In genomic region chr15:78875537-78875936, GRCm38 (mm10) we compare ENCODE assay signal across 10 mouse cellular contexts. TPM values are rescaled to one million over a fixed set of nuclear protein-coding genes. Genes with fewer than 3 reads are reported as not detected.
DNase-seq lines count a peak whose midpoint lies in the region; ATAC-seq and TF ChIP-seq lines count a peak whose summit lies in the region.
"Had no signal": no experiment of that assay in that cellular context is flagged by ENCODE, and none has a peak within 500 bp of the region (broad histone marks: within the 10 kb centered on the region; RNA-seq: fewer than 3 reads in every experiment).

No protein-coding gene starts in this region.

- H3K36me3 ChIP-seq in forebrain, embryonic 13.5 days (ENCODE audit: poor library complexity, severe bottlenecking), result peaks cover 7% of the 10 kb centered on the region
- peaks cover 5% of the 10 kb centered on the region for H3K36me3 ChIP-seq in limb, embryonic 12.5 days

- H3K9me3 ChIP-seq in forebrain, embryonic 13.5 days (replicated peaks), result no peaks in the 10 kb centered on the region
- no peaks in the 10 kb centered on the region for H3K9me3 ChIP-seq in limb, embryonic 12.5 days

- peak overlapping the region; percentile 85 for H3K4me2 ChIP-seq in forebrain, embryonic 13.5 days
- peak overlapping the region; percentile 73 for H3K4me2 ChIP-seq in limb, embryonic 12.5 days

- H3K27ac ChIP-seq in layer of hippocampus, adult 2 months, result 0 out of 2 replicates have a peak overlapping the region, but pooled peaks have one; percentile 97
- H3K27ac ChIP-seq in forebrain, embryonic 13.5 days, result peak overlapping the region; percentile 98; the same call in 1 of the 2 replicates
- peak overlapping the region; percentile 99; the same call in 1 of the 2 replicates for H3K27ac ChIP-seq in limb, embryonic 12.5 days
- peak overlapping the region; percentile 97 for H3K27ac ChIP-seq in olfactory bulb, adult 2 months (ENCODE audit: insufficient read depth, low read depth, low read length)

- H3K4me1 ChIP-seq in forebrain, embryonic 13.5 days, result peaks cover 47% of the 10 kb centered on the region
- H3K4me1 ChIP-seq in limb, embryonic 12.5 days (replicated peaks), result peaks cover 23% of the 10 kb centered on the region
- H3K4me1 ChIP-seq in olfactory bulb, adult 2 months (ENCODE audit: control insufficient read depth, insufficient read depth, low read length), result peaks cover 37% of the 10 kb centered on the region

- no peaks in the 10 kb centered on the region for H3K27me3 ChIP-seq in forebrain, embryonic 13.5 days
- no peaks in the 10 kb centered on the region for H3K27me3 ChIP-seq in limb, embryonic 12.5 days

- TF ChIP-seq CTCF in layer of hippocampus, adult 2 months (conservative IDR thresholded peaks at IDR 0.05), result no peak
- no peak for TF ChIP-seq CTCF in olfactory bulb, adult 2 months (IDR thresholded peaks at IDR 0.05; ENCODE audit: insufficient read depth, low read depth, low read length)

- no peak for TF ChIP-seq POLR2A in olfactory bulb, adult 2 months (IDR thresholded peaks at IDR 0.05; ENCODE audit: insufficient read depth, low read depth, low read length)

- H3K9ac ChIP-seq in forebrain, embryonic 13.5 days, result peak overlapping the region; percentile 69; the same call in 1 of the 2 replicates
- H3K9ac ChIP-seq in limb, embryonic 12.5 days (replicated peaks), result 0 out of 2 replicates have a peak overlapping the region, but pooled peaks have one; percentile 2

- no peak for DNase-seq in layer of hippocampus, adult 2 months (ENCODE audit: low spot score in 2 of 2)
- DNase-seq in layer of hippocampus, adult 18-20 months (ENCODE audit: low spot score in 2 of 2), result no peak
- DNase-seq in right cerebral cortex, adult 2 months (ENCODE audit: low spot score in 2 of 2), result no peak
- no peak for DNase-seq in layer of hippocampus, adult 8-10 months (ENCODE audit: low spot score in 2 of 2)

- 83% methylated on average over 5 of the region's 5 CpGs for WGBS in forebrain, embryonic 13.5 days
- WGBS in limb, embryonic 12.5 days, result 82% methylated on average over 5 of the region's 5 CpGs
- 54% methylated on average over 5 of the region's 5 CpGs for WGBS in olfactory bulb, adult 2 months

- H3K4me3 ChIP-seq in layer of hippocampus, adult 2 months, result no peak overlapping the region
- H3K4me3 ChIP-seq in forebrain, embryonic 13.5 days, result no peak overlapping the region
- 0 out of 2 replicates have a peak overlapping the region, but pooled peaks have one; percentile 70 for H3K4me3 ChIP-seq in limb, embryonic 12.5 days (replicated peaks)
- H3K4me3 ChIP-seq in olfactory bulb, adult 2 months (ENCODE audit: insufficient read depth, low read depth, low read length), result no peak overlapping the region; the same call in 1 of the 2 replicates

- ATAC-seq in forebrain, embryonic 13.5 days, result no peak
- ATAC-seq in limb, embryonic 12.5 days (ENCODE audit: insufficient number of reproducible peaks, insufficient read depth, low FRiP score, low TSS enrichment, low read depth), result no peak

RNA-seq across cellular contexts. Expression of gene Gga1, which starts 1.5 kb away (rescaled TPM):
- total RNA-seq in layer of hippocampus, adult 2 months (2021), result 10 to 100 TPM; 64.0 to 64.7 TPM
- 10 to 100 TPM; 59.0 to 61.7 TPM for total RNA-seq in layer of hippocampus, adult 18-20 months (2021)
- 50.3 and 53.7 TPM in 2 replicates for polyA plus RNA-seq in forebrain, embryonic 13.5 days (2015; fragmentation: Nextera tagmentation; extraction: Ambion mirVana)
- polyA plus RNA-seq in limb, embryonic 12.5 days (2016; fragmentation: Nextera tagmentation; extraction: Ambion mirVana), result 45.9 and 47.4 TPM in 2 replicates
- not detected in 2 replicates for polyA plus RNA-seq in olfactory bulb, adult 2 months (2012; ENCODE audit: insufficient read depth, insufficient read length, low replicate concordance, missing spikeins)
- 10 to 100 TPM; 59.2 to 63.9 (median 62.6) TPM for total RNA-seq in layer of hippocampus, adult 8-10 months (2022)

RNA-seq across cellular contexts. Expression of gene Lgals2, which starts 20.2 kb away (rescaled TPM):
- total RNA-seq in layer of hippocampus, adult 2 months (2021), result not detected
- not detected for total RNA-seq in layer of hippocampus, adult 18-20 months (2021)
- not detected in 2 replicates for polyA plus RNA-seq in forebrain, embryonic 13.5 days (2015; fragmentation: Nextera tagmentation; extraction: Ambion mirVana)
- polyA plus RNA-seq in limb, embryonic 12.5 days (2016; fragmentation: Nextera tagmentation; extraction: Ambion mirVana), result not detected in 2 replicates
- not detected in 2 replicates for polyA plus RNA-seq in olfactory bulb, adult 2 months (2012; ENCODE audit: insufficient read depth, insufficient read length, low replicate concordance, missing spikeins)
- not detected for total RNA-seq in layer of hippocampus, adult 8-10 months (2022)
- total RNA-seq: granulocyte monocyte progenitor cell, adult 5-6 weeks; monocyte, adult 5-6 weeks had no signal

RNA-seq across cellular contexts. Expression of gene Gm49510, which starts 23.9 kb away (rescaled TPM):
- under 1 TPM in 1 of 2 experiments, not detected in 1; 0.27 TPM for total RNA-seq in layer of hippocampus, adult 2 months (2021)
- under 1 TPM in 1 of 2 experiments, not detected in 1; 0.52 TPM for total RNA-seq in layer of hippocampus, adult 18-20 months (2021)
- 0.15 and 0.16 TPM in 2 replicates for polyA plus RNA-seq in forebrain, embryonic 13.5 days (2015; fragmentation: Nextera tagmentation; extraction: Ambion mirVana)
- 0.16 and 0.41 TPM in 2 replicates for polyA plus RNA-seq in limb, embryonic 12.5 days (2016; fragmentation: Nextera tagmentation; extraction: Ambion mirVana)
- not detected in 2 replicates for polyA plus RNA-seq in olfactory bulb, adult 2 months (2012; ENCODE audit: insufficient read depth, insufficient read length, low replicate concordance, missing spikeins)
- 1 to 10 TPM in 1 of 4 experiments, under 1 TPM in 2, not detected in 1; 0.34 to 1.2 (median 0.38) TPM for total RNA-seq in layer of hippocampus, adult 8-10 months (2022)
- polyA plus RNA-seq: testis, adult 2 months had no signal

RNA-seq across cellular contexts. Expression of gene Sh3bp1, which starts 24.0 kb away (rescaled TPM):
- total RNA-seq in layer of hippocampus, adult 2 months (2021), result 10 to 100 TPM; 27.7 to 41.8 TPM
- total RNA-seq in layer of hippocampus, adult 18-20 months (2021), result 10 to 100 TPM; 32.4 to 34.4 TPM
- 3.7 and 5.4 TPM in 2 replicates for polyA plus RNA-seq in forebrain, embryonic 13.5 days (2015; fragmentation: Nextera tagmentation; extraction: Ambion mirVana)
- polyA plus RNA-seq in limb, embryonic 12.5 days (2016; fragmentation: Nextera tagmentation; extraction: Ambion mirVana), result 37.0 and 40.3 TPM in 2 replicates
- polyA plus RNA-seq in olfactory bulb, adult 2 months (2012; ENCODE audit: insufficient read depth, insufficient read length, low replicate concordance, missing spikeins), result not detected in 2 replicates
- 10 to 100 TPM; 28.9 to 33.0 (median 31.8) TPM for total RNA-seq in layer of hippocampus, adult 8-10 months (2022)

RNA-seq across cellular contexts. Expression of gene Cdc42ep1, which starts 33.1 kb away (rescaled TPM):
- 10 to 100 TPM; 12.2 to 13.7 TPM for total RNA-seq in layer of hippocampus, adult 2 months (2021)
- total RNA-seq in layer of hippocampus, adult 18-20 months (2021), result 10 to 100 TPM; 11.9 to 15.8 TPM
- 5.0 and 5.5 TPM in 2 replicates for polyA plus RNA-seq in forebrain, embryonic 13.5 days (2015; fragmentation: Nextera tagmentation; extraction: Ambion mirVana)
- 14.3 and 15.8 TPM in 2 replicates for polyA plus RNA-seq in limb, embryonic 12.5 days (2016; fragmentation: Nextera tagmentation; extraction: Ambion mirVana)
- polyA plus RNA-seq in olfactory bulb, adult 2 months (2012; ENCODE audit: insufficient read depth, insufficient read length, low replicate concordance, missing spikeins), result not detected in 2 replicates
- 10 to 100 TPM; 14.5 to 18.7 (median 16.2) TPM for total RNA-seq in layer of hippocampus, adult 8-10 months (2022)
- total RNA-seq: granulocyte monocyte progenitor cell, adult 5-6 weeks had no signal
